Mouse (Mus musculus): Measurements from ENCODE around the gene Trcg1. TPM values are rescaled to one million over a fixed set of nuclear protein-coding genes. Genes with fewer than 3 reads are reported as not detected.

Trcg1 gene
- total and polyA plus RNA-seq, 3 experiments: not detected

DNA sequence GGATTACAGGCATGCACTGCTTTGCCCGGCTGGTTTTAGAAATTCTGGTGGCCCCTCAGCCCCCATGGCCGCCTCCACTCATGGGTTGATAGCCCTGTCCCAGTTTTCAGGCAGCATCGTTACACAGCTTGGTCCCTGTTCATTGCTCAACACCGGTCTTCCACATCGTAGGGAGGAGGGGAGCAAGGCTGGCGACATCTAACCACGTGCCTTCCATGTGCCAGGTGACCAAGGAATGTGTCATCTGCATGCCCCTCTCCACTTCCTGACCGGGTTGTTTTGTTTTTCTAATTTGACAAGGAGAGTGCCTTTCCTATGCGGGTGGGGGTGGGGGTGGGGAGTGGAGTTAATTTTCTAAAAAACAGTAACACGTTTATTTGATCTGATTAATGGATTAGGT lies 31.7 kb downstream of the Trcg1 start:
- peak overlapping the region; percentile 18; the same call in 1 of the 2 replicates for H3K9ac ChIP-seq (ENCODE audit: control insufficient read depth, low read depth, low read length, poor library complexity, severe bottlenecking)
- DNase-seq (ENCODE audit: low read depth, low spot score): no peak

DNA sequence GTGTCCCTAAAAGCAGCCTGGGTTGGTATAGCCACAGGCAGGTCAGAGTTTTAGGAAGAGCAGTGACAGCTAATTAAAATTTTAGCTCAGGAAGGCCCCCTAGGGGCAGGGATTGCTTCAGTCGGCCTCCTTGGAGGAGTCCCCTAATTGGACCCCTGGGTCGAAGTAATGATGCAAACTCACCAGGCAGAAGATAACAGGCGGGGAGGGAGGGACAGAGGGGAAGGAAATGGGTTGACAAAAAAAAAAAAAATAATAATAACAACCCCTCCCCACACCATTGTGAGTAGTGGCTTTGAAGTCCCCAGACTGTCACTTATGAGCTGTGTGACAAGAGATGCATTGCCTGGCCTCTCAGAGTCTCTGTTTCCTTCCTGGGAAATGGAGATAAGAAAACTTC lies 32.2 kb downstream of the Trcg1 start:
- H3K9me3 ChIP-seq (replicated peaks; ENCODE audit: insufficient read depth, low read length): no peaks in the 10 kb centered on the region
- TF ChIP-seq GABPA (IDR thresholded peaks at IDR 0.05; ENCODE audit: low read depth, low read length) (no peak), USF1 (IDR thresholded peaks at IDR 0.05; ENCODE audit: low read depth, low read length) (no peak), ETS1 (IDR thresholded peaks at IDR 0.05; ENCODE audit: low read depth, low read length) (peak; percentile 43; the same call in 1 of the 2 replicates), RAD21 (IDR thresholded peaks at IDR 0.05; ENCODE audit: low read depth, low read length) (peak; percentile 46), EP300 (IDR thresholded peaks at IDR 0.05; ENCODE audit: low read depth in 1 of 2, low read length in 2 of 2) (0 out of 4 replicates have a peak, but pooled peaks of 1 of the 2 experiments have one; percentile 15), HCFC1 (IDR thresholded peaks at IDR 0.05; ENCODE audit: low read depth, low read length) (0 out of 2 replicates have a peak, but pooled peaks have one; percentile 21), TBP (IDR thresholded peaks at IDR 0.05; ENCODE audit: low read depth, low read length) (no peak), ZC3H11A (IDR thresholded peaks at IDR 0.05; ENCODE audit: low read depth, low read length) (0 out of 2 replicates have a peak, but pooled peaks have one; percentile 31), MAFK (IDR thresholded peaks at IDR 0.05; ENCODE audit: borderline replicate concordance, low read depth, low read length) (no peak), POLR2AphosphoS5 (IDR thresholded peaks at IDR 0.05; ENCODE audit: borderline replicate concordance, low read depth, low read length) (no peak), CTCF (IDR thresholded peaks at IDR 0.05 in 2 of 3, conservative IDR thresholded peaks at IDR 0.05 in 1 of 3; ENCODE audit: control insufficient read depth in 1 of 3, insufficient read depth in 1 of 3, low read depth in 2 of 3, low read length in 3 of 3, poor library complexity in 1 of 3, severe bottlenecking in 1 of 3) (peak; percentile 47 to 59 (median 55); a peak in 5 of 6 replicates), GATA1 (IDR thresholded peaks at IDR 0.05; ENCODE audit: low read depth, low read length) (peak; percentile 41; the same call in 1 of the 2 replicates), TAL1 (IDR thresholded peaks at IDR 0.05; ENCODE audit: low read length) (peak; percentile 23; the same call in 1 of the 2 replicates), MAZ (IDR thresholded peaks at IDR 0.05; ENCODE audit: low read depth, low read length) (peak; percentile 56; the same call in 1 of the 2 replicates), SMC3 (IDR thresholded peaks at IDR 0.05; ENCODE audit: low read depth, low read length) (peak; percentile 49), POLR2A (IDR thresholded peaks at IDR 0.05; ENCODE audit: control insufficient read depth in 1 of 2, insufficient read depth in 1 of 2, low read depth in 1 of 2, low read length in 2 of 2, poor library complexity in 1 of 2) (no peak), USF2 (IDR thresholded peaks at IDR 0.05; ENCODE audit: borderline replicate concordance in 1 of 2, insufficient read depth in 1 of 2, low read depth in 1 of 2, low read length in 2 of 2) (no peak), RCOR1 (IDR thresholded peaks at IDR 0.05; ENCODE audit: low read depth, low read length) (peak; percentile 42; the same call in 1 of the 2 replicates), UBTF (IDR thresholded peaks at IDR 0.05; ENCODE audit: borderline replicate concordance, insufficient read depth, low read depth, low read length) (no peak), SIN3A (IDR thresholded peaks at IDR 0.05; ENCODE audit: low read length) (peak; percentile 68), MXI1 (IDR thresholded peaks at IDR 0.05; ENCODE audit: low read depth, low read length) (no peak; the same call in 1 of the 2 replicates)
- H3K27me3 ChIP-seq (ENCODE audit: control insufficient read depth in 1 of 2, insufficient read depth in 2 of 2, low read length in 2 of 2): no peaks in the 10 kb centered on the region
- peak; percentile 75 for DNase-seq (ENCODE audit: low read depth, low spot score)
- H3K79me2 ChIP-seq (ENCODE audit: control insufficient read depth, insufficient read depth, low read length, poor library complexity): no peaks in the 10 kb centered on the region
- H3K9ac ChIP-seq (ENCODE audit: control insufficient read depth, low read depth, low read length, poor library complexity, severe bottlenecking): peak overlapping the region; percentile 18; the same call in 1 of the 2 replicates
- peaks cover 0 to 17% of the 10 kb centered on the region in 2 experiments; a peak in 2 of 4 replicates for H3K36me3 ChIP-seq (ENCODE audit: control insufficient read depth in 1 of 2, insufficient read depth in 2 of 2, low read length in 2 of 2)
- no peak overlapping the region for H3K4me3 ChIP-seq (ENCODE audit: control insufficient read depth in 1 of 2, insufficient read depth in 1 of 2, low read depth in 2 of 2, low read length in 2 of 2)
- peaks cover 13 to 37% of the 10 kb centered on the region in 2 experiments for H3K4me1 ChIP-seq (ENCODE audit: control insufficient read depth in 1 of 2, insufficient read depth in 2 of 2, low read length in 2 of 2)
- H3K27ac ChIP-seq (ENCODE audit: control insufficient read depth, low read depth, low read length): no peak overlapping the region

More for the DNA sequence above, 31.7 kb downstream of the Trcg1 start:
- H3K27ac ChIP-seq (ENCODE audit: control insufficient read depth, low read depth, low read length): no peak overlapping the region
- H3K9me3 ChIP-seq (replicated peaks; ENCODE audit: insufficient read depth, low read length): no peaks in the 10 kb centered on the region
- no peaks in the 10 kb centered on the region for H3K79me2 ChIP-seq (ENCODE audit: control insufficient read depth, insufficient read depth, low read length, poor library complexity)
- no peaks in the 10 kb centered on the region for H3K27me3 ChIP-seq (ENCODE audit: control insufficient read depth in 1 of 2, insufficient read depth in 2 of 2, low read length in 2 of 2)
- TF ChIP-seq GATA1 (IDR thresholded peaks at IDR 0.05; ENCODE audit: low read depth, low read length): no peak
- no peak for TF ChIP-seq USF2 (IDR thresholded peaks at IDR 0.05; ENCODE audit: borderline replicate concordance in 1 of 2, insufficient read depth in 1 of 2, low read depth in 1 of 2, low read length in 2 of 2)
- peak; percentile 26; the same call in 1 of the 2 replicates for TF ChIP-seq USF1 (IDR thresholded peaks at IDR 0.05; ENCODE audit: low read depth, low read length)
- TF ChIP-seq MAX (IDR thresholded peaks at IDR 0.05; ENCODE audit: low read length): peak; percentile 52; the same call in 1 of the 2 replicates
- TF ChIP-seq POLR2AphosphoS2 (IDR thresholded peaks at IDR 0.05; ENCODE audit: low read length): no peak
- TF ChIP-seq MYB (IDR thresholded peaks at IDR 0.05; ENCODE audit: low read depth, low read length): no peak
- peak; percentile 72 for TF ChIP-seq MXI1 (IDR thresholded peaks at IDR 0.05; ENCODE audit: low read depth, low read length)
- TF ChIP-seq ETS1 (IDR thresholded peaks at IDR 0.05; ENCODE audit: low read depth, low read length): no peak
- no peak for TF ChIP-seq MAZ (IDR thresholded peaks at IDR 0.05; ENCODE audit: low read depth, low read length)
- H3K4me1 ChIP-seq (ENCODE audit: control insufficient read depth in 1 of 2, insufficient read depth in 2 of 2, low read length in 2 of 2): peaks cover 12 to 38% of the 10 kb centered on the region in 2 experiments
- no peak overlapping the region for H3K4me3 ChIP-seq (ENCODE audit: control insufficient read depth in 1 of 2, insufficient read depth in 1 of 2, low read depth in 2 of 2, low read length in 2 of 2)
- peaks cover 0 to 17% of the 10 kb centered on the region in 2 experiments; a peak in 2 of 4 replicates for H3K36me3 ChIP-seq (ENCODE audit: control insufficient read depth in 1 of 2, insufficient read depth in 2 of 2, low read length in 2 of 2)

All from MEL (cell line).